Mouse (Mus musculus): ENCODE data around the gene Syt16.

DNA sequence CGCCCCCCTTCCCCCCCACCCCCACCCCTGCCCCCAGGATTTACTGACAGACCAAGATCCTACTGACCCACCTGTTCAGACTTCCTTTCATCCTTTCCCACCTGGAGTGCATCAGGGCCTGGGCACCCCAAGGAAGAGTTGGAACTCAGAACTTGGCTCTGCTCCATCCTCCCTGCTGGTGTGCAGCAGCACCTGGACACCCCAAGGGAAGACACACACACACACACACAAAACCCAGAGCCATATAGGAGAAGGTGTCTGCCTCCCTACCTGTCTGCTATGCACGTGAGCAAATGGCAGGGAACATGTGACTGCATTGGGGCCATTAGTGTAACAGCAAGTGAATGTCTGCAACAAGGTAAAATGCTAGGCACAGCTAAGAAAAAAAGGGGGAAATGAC is 317.8 kb downstream of the Syt16 start:
- TF ChIP-seq CTCF (IDR thresholded peaks at IDR 0.05; ENCODE audit: control insufficient read depth, insufficient read depth, insufficient replicate concordance, low read depth, low read length) (no peak), POLR2A (IDR thresholded peaks at IDR 0.05; ENCODE audit: control insufficient read depth, low read depth, low read length) (no peak)
